Mouse (Mus musculus): ENCODE results near the gene Pgc. TPM values are rescaled to one million over a fixed set of nuclear protein-coding genes. Genes with fewer than 3 reads are reported as not detected.

Gene Pgc
- total RNA-seq, 2 experiments from 2014 or later, result not detected

- no peak for DNase-seq (ENCODE audit: low spot score in 2 of 2)
These were observed 18.7 kb upstream of the Pgc start for GRCm38 (mm10) chr17:47707961-47708360.

- DNase-seq (ENCODE audit: low spot score in 2 of 2), result no peak
These were observed 17.7 kb upstream of the Pgc start for GRCm38 (mm10) chr17:47708972-47709371.

DNA sequence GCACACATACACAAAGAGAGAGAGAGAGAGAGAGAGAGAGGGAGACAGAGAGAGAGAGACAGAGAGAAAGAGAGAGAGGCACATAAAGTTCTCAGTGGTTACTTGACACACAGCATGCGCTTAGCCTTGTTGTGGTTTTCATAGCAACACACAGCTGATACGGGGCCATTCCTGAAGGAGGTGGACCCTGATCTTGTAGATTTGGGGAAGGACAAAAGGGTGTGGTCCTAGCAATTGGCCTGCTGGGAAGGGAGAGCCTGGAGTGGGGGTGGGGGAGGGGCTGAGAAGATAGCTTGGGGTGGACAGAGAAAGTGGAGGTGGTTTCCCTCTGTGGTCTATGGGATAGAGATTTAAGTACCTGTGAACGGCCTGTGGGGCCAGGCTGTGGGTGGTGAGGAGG is 16.6 kb upstream of the Pgc start:
- no peak for DNase-seq (ENCODE audit: low spot score in 2 of 2)

DNA sequence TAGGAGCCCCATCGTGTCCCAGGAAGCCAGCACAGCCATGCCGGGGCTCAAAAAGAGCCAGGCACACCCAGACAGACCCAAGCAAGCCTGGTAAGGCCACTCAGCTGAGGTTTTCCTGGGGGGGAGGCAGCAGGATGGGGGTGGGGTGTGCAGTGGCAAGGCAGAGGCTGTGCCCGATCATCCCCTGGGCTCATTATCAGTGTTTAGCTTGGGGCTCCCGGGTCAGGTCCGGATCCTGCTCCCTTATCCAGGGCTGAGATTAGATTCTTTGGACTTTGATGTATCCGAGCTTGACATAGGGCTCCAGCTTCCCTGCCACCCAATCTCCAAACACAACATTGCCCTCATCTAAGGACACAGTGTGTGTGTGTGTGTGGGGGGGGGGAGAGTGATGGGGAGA is 14.8 kb upstream of the Pgc start:
- DNase-seq (ENCODE audit: low spot score in 2 of 2), result no peak

DNA sequence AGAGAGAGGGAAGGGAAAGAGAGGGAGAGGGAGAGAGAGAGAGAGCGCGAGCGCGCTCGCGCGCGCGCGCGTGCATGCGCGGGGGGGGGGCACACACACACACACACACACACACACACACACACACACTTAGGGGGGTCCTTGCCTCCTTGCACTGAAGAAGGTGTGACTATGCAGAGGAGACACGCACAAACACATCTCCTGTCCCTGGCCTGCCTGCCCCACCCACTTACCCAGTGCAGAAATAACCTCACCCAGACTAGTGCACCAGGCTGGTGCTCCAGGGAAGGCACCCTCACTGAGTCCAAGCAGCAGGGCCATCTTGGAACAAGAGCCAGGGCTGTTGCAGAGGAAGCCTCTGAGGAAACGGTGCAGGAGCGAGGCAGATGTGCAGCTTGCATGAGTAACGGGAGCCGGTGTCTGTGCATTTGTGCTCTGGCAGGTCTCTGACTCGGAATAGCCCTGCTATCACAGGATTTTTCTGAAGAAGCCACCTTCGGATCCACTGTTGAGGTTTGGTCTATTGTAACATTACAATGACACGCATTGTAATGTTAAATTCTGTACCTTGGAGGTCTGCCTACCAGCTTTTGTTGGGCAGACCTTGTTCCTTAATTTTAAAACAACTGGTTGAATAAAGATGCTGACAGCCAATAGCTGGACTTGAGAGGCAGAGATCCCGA is 13.6 kb upstream of the Pgc start:
- DNase-seq (ENCODE audit: low spot score in 2 of 2), result no peak

DNA sequence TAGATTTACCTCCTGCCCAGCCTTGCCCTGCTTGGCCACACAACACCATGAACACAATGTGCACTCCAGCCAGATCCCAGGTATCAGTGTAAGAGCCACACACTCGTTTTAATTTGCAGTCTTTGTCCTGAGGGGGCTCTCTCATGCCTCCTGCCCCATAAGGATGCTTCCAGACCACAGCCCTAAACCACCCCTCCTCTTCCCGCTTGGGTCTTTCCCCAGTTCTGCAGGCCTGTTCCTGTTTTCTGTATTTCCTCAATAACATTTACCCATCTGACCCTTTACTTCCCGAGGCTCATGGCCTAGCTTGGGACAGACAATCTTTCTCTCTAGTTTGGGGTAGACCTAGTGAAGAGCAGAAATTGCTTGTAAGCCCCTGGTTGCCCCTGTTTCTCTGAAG is 11.6 kb upstream of the Pgc start:
- DNase-seq (ENCODE audit: low spot score in 2 of 2), result no peak

- no peak for DNase-seq (ENCODE audit: low spot score in 2 of 2)
These were observed 5.5 kb upstream of the Pgc start for GRCm38 (mm10) chr17:47721183-47721582.

GRCm38 (mm10) chr17:47730633-47731575 is 4.3 kb downstream of the Pgc start:
- no peak for DNase-seq (ENCODE audit: low spot score in 2 of 2)

- DNase-seq (ENCODE audit: low spot score in 2 of 2), result no peak
These were observed 9.0 kb downstream of the Pgc start for GRCm38 (mm10) chr17:47735553-47736100.

DNA sequence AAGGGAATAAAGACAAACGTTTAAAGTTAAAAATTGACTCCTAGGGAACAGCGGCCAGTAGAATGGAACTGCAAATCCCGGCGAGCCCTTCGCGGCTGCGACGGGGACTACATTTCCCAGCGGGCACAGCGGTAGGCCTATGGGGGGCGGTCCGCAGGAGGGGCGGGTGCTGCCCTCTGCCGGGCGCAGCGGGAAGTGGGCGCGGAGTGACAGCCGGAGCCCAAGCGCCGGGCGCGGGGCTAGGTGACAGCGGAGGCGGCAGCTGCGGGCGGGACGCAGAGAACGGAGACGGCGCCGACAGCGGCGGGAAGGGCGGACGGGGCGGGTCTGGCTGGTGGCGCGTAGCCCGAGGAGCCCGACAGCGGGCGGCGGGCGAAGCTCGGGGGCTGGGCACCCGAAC is 10.2 kb downstream of the Pgc start, which contains the start of gene Tfeb:
TSS of gene Tfeb (plus strand) at position 175 of the 400 bp plus-strand sequence.
- peak; percentile 99 for DNase-seq (ENCODE audit: low spot score in 2 of 2)

DNA sequence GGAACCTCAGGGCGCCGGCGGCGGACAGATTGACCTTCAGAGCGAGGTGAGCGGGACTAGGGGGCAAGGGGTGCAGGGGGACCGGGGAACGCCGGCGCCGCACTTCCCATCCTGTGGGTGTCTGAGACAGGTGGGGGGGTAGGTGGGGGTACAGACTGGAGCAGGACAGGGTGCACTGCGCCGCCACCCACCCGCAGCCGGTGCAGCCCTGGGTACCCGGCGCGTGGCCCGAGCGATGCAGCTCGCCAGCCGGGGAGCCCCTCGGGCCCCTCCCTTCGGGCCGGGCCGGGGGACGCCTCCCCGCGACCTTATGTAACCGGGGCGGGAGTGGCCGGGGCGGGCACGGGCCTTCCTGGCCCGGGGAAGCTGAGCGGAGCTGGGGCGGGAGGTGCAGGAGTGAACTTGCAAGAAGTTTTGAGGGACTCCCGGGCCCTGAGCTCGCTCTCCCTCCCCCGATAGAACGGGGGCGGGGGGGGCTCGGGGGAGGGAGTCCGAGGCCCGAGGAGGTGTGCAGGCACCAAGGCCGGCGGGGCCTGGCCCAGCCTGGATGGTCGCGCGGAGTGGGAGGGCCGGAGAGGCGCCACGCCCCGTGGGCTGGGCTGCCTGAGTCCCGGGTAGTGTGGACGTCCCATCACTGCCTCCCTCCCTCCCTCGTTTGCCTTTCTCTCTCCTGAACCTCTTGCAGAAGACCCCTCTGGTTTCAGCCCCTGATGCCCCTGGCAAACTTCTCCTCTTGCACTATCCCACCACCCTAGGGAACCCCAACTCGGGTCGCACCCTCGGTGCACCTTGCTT is 10.8 kb downstream of the Pgc start:
- peak; percentile 84 to 87 for DNase-seq (ENCODE audit: low spot score in 2 of 2)

DNA sequence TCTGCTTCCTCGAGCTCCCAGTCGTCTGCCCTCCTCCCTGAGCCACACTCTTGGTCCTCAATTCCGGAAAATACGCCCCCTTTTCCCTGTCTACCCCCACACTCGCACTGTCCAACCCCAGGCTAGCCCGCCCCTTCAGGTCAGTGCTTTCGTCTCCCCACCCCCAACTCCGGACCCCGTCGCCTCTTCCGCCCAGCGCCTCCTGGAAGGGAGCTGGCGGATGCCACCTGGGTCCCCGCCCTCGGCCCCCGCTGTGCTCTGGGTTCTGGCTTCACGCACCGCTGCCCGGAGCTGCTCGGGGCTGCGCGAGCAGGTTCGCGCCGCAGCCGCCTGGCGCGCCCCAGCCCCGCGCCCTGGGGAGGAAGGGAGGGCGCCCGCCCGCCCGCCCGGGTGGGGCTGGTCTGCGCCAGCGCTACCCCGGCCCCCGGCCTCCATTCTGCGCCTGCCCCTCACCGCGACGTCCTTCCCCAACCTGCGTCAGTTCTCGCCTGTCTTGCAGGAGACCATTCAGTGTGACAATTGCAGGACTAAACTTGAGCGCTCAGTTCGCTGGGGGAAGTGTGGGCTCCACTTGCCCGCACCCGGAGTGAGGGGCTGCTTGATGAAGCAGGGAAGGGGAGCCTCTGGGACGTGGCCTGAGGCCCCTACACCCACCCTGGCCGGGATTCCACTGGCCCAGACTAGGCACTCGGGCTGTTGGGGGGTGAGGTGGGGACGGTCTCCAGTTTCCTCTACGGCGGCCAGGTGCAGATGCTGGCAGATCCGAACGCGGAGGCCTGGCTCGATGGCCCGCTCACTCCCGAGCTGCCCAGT is 11.6 kb downstream of the Pgc start:
- peak; percentile 51 to 62 for DNase-seq (ENCODE audit: low spot score in 2 of 2)

DNA sequence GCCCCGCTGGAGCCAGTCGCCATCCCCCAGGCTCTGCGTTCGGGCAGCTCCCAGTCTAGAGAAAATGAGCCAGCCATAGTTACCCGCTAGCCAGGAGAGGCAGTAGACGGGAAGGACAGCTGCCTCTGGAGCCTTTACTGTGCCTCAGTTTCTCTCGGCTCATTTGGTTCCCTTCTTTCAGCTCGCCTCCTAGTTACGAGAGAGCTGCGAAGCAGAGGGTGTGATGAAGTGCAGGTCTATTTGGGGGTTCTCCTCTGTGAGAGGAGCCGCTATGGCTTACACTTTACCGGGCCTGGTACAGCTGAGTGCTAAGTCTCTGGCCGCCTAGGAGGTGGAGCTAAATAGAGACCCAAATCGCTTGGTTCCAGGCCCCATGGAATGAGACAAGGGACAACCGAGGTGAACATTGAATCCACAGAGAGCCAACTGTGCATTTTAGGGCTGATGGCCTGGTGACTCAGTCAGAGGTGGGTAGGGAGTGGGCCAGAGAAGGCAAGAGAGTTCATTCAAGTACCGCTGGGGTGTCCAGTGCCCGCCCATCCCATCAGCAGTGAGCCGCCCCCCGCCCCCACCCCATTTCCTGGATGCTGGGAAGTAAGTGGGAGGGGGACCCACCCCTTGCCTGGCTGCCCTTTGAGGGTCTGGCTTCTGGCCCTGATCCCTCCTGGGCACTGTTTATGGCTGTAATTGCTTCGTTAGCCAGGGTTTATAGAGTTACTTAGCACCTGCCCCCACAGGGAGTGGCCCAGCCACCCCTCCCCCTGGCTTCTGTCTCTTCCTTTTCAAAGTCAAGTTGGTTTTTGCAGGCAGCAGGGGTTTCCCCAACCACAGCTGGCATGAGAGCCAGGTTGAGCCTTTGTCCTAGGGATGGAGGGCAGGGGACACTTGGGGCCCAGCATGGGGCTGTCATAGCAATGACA is 12.5 kb downstream of the Pgc start:
- DNase-seq (ENCODE audit: low spot score in 2 of 2), result no peak

DNA sequence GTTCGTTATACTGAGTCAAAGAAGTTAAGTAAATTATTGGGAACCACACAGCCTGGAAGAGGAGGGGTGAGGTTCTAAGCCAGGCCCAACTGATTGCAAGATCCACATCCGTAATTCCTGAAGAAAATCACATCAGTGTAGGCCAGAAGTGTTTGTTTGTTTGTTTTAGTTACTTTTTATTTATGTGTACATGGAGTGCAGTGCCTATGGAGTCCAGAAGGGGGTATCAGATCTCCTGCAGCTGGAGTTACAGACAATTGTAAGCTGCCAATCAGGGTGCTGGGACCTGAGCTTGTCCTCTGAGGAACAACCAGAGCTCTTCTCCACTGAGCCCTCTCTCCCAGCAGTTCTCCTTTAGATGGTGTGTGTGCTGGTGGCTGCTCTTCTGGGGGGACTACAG is 13.5 kb downstream of the Pgc start:
- no peak for DNase-seq (ENCODE audit: low spot score in 2 of 2)

GRCm38 (mm10) chr17:47742991-47743734 is 16.5 kb downstream of the Pgc start:
- no peak for DNase-seq (ENCODE audit: low spot score in 2 of 2)

DNA sequence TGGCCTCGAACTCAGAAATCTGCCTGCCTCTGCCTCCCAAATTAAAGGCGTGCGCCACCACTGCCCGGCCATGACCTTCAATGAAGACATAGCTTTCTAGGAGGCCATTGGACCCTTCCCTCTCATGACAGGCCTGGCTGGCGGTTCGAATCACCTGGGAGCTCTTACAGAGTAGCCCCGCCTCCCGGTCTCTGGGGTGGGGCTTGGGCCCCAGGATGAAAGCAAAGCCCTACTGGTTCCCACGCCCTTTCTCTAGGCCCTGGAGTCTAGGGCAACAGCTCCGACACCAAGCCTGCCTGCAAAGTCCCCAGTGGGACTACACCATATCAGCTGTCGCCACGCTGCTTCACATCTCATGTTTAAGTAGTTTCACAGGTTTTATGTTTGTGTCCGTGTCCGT is 17.4 kb downstream of the Pgc start:
- no peak for DNase-seq (ENCODE audit: low spot score in 2 of 2)

DNA sequence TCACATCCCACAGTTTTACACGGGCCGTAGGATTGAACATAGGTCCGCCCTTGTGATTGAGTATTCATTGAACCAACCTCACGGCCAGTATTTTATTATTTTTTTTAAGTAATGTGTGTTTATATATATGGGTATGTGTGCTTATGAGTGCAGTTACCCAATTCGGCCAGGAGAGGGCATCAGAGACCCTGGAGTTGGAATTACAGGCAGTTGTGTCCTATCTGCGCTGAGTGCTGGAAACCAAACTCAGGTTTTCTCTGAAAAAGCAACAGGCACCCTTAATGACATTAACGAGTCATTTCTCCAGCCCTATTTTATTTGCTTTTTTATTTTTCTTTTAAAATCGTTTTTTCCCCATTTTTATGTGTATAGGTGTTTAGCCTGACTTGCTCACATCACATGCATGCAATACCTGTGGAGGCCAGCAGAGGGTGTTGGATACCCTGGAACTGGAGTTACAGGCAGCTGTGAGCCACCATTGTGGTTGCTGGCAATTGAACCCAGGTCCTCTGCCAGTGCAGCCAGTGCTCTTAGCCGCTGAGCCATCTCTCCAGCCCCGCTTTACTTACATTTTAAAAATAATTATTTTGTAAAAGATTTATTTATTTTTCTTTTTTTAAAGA is 18.2 kb downstream of the Pgc start:
- no peak for DNase-seq (ENCODE audit: low spot score in 2 of 2)

Data from adrenal gland, adult 18-20 months (tissue).